Mouse (Mus musculus): ENCODE results near the gene Grk5. TPM values are rescaled to one million over a fixed set of nuclear protein-coding genes. Genes with fewer than 3 reads are reported as not detected.
"Not testable (repeated sequence)": the region's sequence is repeated elsewhere in the genome, so short reads cannot be mapped to it uniquely, and the experiment has no call there.

The Grk5 gene
- total RNA-seq (2021) = 10 to 100 TPM; 11.6 to 13.2 TPM
- long read RNA-seq, full-length matches to known transcripts = 2 of 5 reads
- long read RNA-seq, partial matches to known transcripts = 1 of 5 reads
- long read RNA-seq, other reads (novel, unspliced or antisense) = 2 of 5 reads

DNA sequence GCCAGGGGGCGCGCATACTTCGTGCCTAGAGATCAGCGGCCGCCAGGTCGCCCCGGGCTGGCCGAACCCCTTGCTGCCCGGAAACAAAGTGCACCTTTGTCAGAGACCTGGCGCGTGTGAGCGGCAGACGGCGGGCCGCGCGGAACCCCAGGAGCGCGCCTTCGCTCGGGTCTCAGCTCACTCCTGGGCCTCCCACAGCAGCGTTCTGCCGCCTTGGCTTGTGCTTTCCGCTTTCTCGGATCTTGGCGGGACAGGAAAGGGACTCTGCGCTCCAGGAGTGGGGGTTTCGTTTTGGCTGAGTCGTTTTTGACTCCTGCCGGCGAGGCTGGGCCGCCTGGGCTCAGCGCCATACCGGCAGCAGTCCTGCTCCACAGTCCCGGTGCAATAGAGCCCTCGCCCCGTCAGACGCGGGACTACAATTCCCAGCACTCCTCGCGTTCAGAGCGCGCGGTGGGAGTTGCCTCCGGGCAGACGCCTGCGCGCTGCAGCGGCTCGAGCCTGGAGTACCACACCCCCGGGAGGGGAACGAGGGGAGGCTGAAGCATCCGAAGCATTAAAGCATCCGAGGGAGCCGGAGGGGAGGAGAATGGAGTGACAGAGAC, at the start of gene Grk5:
Grk5 (plus strand) TSS at position 36 of the 602 bp plus-strand sequence.
- DNase-seq (ENCODE audit: low spot score in 2 of 2) = peak; percentile 92 to 96

DNA sequence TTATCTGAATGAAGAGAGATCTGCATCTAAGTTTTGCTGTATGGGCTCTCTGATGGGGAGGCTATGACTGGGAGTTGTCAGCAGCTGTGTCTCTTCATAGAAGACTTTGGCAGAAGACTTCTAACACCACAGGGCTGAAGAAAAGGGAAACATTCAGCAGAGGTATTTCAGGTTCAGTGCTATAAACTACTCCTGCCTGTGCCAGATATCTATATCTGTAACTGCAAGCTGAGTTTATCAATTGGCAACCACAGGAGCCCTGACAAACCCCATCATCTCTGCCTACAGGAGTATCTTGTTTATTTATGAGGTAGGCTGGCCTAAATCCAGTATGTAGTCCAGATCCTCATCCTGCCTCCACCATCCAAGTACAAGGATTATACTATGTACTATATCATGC, 46.2 kb upstream of the Grk5 start:
- DNase-seq (ENCODE audit: low spot score in 2 of 2) = no peak

DNA sequence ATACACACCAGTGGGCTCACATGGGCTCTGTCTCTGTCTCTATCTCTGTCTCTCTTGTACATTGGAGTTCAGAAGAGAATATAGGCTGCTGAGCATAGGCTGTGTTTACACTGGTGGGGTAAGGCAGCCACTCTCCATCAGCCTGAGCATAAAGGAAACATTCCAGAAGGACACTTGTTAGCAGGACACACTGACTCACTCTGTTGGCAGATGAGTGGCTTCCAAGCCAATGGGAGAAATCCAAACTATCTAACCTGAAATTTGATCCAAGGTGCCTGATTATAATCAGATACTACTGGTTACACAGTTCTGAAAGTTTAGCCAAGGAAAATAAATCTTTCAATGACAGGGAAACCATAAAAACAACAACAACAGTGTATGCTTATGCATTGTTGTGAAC, 43.8 kb upstream of the Grk5 start:
- DNase-seq (ENCODE audit: low spot score in 2 of 2) = no peak

DNA sequence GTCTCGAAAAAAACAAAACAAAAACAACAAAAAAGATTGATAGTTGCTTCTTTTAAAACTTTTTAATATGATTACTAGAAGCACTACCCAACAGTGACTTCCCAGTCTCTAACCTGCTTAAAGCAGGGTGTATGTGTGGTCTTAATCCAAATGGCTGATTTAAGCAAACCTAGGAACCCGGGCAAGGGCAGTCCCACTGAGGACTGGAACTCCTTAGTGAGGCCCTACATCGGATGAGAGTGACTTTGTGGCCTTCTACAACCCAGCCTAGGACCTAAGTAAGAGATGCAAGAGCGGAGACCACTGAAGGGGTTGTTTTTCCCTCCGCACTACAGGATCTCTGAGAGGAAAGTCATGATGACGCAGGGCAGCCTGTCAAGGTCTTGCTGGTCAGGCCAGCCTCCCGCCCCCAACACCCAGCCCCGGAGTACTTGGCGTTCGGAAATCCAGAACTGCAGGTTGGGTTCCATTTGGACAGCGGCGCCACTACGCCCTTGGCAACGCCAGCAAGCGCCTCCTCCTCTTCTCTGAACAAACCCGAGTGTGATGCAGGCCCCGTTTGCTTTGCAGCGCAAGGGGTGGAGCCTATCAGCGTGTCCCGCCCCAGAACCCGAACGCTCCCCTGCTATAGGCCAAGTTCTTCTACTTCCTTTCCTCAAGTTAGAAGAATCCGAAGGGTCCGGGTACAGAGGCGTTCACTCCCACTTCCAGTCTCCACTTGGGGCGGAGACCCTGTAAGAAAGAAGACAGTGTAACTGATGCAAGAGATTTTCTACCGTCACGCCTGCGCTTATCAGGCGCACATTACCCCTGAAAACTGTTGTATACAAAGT, 28.5 kb upstream of the Grk5 start, which contains the start of gene Sfxn4:
Sfxn4 (minus strand) TSS at position 612 of the 833 bp plus-strand sequence.
- peak; percentile 83 to 87 for DNase-seq (ENCODE audit: low spot score in 2 of 2)

DNA sequence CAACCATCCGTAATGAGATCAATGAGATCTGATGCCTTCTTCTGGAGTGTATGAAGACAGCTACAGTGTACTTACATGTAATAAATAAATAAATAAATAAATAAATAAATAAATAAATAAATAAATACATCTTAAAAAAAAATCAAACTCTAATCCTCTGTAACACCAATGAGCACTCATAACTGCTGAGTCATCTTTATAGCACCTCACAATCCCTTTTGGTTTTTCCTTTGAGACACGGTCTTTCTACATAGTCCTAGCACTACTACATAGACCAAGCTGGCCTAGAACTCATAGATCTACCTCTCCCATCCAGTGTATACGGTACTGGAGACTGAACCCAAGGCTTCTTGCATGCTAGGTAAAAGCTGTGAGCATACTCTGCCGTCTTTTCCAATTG, 23.4 kb upstream of the Grk5 start:
- DNase-seq (ENCODE audit: low spot score in 2 of 2) = not testable (repeated sequence)

DNA sequence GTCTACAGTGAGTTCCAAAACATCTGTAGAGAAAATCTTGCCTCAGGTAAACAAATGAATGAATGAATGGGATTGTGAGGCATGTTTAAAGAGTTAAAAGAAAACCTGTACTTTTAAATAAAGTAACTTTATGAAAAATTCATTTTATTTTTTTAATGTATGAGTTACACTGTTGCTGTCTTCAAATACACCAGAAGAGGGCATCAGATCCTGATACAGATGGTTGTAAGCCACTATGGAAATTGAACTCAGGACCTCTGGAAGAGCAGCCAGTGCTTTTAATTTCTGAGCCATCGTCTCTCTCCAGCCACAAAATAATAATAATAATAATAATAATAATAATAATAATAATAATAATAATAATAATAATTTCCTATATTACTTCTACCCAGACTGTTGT, 19.1 kb upstream of the Grk5 start:
- no peak for DNase-seq (ENCODE audit: low spot score in 2 of 2)

DNA sequence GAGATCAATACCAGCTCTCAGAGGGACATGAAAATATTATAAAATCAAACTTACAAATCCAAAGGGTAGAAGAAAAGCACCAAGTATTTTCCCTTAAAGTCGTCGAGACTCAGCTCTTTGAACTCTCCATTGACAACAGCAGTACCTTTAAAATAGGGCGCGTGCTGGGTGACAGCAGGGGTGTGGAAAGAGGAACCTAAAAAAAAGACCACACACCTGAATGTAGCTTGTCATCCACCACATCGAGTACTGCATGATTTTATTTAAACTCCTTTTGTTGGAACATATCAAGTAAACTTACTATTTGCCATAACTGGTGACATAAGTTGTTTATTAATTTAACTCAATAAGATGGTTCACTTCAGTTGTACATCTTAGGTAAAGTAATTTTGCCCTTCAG, 18.2 kb upstream of the Grk5 start:
- DNase-seq (ENCODE audit: low spot score in 2 of 2) = no peak

DNA sequence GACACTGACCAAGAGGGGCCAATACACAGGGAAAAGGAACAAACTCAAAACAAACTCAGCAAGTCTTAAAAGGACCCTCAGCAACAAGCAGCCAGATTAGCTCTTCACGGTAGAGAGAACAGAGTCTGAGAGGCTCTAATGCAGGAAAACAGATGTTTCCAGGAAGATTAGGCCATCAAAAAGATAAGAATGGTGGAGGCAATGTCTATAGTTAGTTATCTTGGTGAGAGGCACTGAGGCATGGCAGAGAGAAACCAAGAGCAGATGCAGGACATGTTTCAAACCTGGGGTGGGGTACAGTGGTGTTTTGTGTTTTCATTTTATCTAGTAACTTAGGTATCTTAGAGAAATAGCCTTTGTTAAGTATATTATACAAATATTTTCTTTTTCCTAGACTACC, 17.3 kb upstream of the Grk5 start:
- no peak for DNase-seq (ENCODE audit: low spot score in 2 of 2)

DNA sequence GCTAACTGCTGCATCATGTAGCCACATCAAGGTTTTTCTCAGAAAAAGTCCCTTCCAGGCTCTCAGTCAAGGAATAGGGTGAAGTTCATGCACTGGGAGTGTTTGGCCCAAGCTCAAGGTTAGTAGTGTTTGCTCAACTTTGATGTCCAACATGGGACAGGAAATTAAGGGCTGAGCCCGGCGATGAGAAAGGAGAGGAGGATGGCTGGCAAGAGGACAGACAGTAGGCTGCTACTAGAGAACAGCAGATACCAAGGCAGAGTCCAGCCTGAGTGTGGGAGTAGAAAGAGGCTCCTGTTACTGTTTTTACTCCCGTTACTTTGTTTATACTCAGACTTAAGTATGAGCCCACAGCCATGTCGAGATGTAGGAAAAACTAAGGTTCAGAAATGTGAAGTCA, 16.0 kb upstream of the Grk5 start:
- peak in 1 of 2 experiments; percentile 23 for DNase-seq (ENCODE audit: low spot score in 2 of 2)

DNA sequence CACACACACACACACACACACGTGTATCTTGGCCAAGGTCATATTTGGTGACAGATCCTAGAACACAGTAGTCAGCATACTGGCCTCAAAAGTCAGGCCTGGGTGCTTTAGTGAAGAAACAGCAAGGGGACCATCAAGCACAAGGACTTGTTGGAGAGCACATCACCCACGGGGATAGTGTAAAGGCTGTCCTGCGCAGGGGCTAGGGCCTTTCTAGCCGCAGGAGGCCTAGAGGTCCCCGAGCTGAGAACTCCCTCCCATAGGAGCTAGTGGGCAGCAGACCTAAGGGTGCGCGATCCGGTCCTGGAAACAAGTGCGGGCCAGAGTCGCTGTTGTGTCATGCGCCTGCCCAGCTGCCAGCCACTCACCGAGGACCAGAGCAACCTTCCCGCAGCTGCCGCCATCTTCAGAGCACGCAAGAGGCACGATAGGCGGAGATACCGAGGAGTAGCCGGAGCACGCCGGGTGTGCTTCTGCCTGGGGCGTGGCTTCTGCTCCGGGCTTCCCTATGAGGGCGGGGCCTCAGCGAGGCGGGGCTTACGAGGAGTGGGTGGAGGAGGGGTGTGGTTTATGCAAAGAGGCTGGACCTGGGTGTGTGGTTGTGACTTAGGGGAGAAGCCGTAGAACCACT, 15.4 kb upstream of the Grk5 start, which contains the start of gene Prdx3:
Prdx3 (minus strand) TSS at position 493 of the 631 bp plus-strand sequence.
- peak; percentile 91 to 94 for DNase-seq (ENCODE audit: low spot score in 2 of 2)

DNA sequence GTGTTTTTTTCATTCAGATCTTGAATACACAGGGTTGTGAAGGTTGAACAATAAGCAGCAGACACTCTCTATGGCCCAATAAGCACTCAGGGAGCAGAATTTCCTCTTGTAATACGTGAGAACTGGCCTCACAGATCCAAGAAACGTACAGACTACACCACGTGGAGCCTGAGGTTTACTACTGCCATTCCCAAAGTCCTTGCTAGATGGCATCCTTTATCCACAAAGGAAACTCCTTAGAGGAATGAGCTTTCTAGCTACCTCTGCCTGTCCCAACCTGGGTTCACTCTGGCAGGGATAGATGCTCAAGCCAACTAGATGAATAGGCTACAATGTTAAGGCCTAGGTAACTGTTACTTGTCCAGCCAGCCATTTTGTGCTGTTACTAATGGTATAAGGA, 6.4 kb upstream of the Grk5 start:
- peak; percentile 25 to 30 for DNase-seq (ENCODE audit: low spot score in 2 of 2)

DNA sequence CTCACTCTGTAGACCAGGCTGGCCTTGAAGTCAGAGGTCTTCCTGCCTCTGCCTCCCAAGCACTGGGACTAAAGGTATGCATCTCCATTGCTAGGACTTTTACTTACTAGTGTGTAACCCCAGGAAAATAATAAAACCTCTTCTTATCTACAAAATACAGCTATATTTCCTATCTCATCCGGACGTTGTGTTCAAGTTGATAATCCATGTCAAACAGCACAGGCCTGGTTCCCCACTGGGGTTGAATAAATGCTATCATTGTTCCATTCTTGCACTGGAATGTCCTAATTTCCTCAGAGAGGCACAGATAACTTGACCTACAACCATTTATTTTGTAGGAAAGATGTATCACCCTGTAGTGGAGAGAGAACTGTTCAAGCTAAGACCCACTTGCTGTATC, 1.9 kb upstream of the Grk5 start:
- no peak for DNase-seq (ENCODE audit: low spot score in 2 of 2)

DNA sequence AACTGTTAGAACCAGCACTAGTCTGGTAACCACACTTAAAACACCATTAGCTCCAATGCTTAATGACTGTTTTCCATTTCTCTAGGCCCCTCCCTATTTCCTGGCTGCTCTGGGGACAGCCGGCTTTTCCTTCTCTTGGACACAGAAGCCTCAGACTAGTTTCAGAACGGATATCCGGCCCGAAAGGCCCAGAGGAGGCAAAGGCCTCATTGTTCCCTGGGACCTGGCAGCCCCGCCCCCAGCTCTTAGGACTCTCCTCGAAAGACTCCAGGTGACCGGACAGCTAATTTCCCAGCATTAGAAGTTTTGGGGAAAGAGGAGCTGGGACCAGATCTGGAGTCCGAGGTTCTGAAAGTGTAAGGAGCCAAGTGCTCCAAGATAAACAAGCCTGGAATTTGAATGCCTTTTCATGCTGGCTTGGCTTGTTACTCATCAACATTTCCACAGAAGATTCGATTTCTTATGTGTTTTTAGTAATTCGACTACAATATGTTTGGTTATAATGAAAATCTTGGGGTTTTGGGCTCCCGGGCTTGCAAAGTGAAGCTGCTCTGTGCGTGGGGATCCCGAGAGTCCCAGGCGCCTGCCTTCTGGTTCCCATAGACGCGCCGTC, 342 bp upstream of the Grk5 start:
- peak; percentile 36 to 48 for DNase-seq (ENCODE audit: low spot score in 2 of 2)

DNA sequence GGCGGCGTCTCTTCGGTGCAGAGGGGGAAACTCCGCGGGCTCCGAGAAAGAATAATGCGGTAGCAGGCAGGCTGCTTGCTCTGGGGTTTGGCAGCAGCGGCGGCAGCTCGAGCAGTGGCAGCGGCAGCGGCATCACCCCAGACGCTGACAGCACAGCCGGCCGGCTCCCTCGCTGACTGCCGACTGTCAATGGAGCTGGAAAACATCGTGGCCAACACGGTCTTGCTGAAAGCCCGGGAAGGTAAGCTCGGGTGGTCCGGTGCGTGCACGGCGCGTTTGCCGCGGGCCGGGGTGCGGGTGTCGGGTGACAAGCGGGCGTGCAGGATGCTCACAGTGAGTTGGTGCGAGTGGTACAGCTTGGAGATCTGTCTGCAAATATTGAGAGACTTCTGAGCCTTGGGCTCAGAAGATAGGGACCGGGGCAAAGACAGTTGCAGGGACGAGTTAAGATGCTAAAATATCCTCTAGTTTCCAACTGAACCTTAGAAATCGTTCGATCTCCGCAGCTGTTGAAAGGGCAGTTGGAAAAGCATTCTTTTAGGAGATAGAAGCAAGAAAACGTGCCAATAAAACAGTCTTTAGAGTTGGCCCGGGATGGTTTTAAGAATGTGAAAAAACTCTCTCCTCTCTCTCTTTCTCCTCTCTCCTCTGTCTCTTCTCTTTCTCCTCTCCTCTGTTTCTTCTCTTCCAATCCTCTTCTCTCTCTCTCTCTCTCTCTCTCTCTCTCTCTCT, 1.0 kb downstream of the Grk5 start:
- peak; percentile 69 to 71 for DNase-seq (ENCODE audit: low spot score in 2 of 2)

DNA sequence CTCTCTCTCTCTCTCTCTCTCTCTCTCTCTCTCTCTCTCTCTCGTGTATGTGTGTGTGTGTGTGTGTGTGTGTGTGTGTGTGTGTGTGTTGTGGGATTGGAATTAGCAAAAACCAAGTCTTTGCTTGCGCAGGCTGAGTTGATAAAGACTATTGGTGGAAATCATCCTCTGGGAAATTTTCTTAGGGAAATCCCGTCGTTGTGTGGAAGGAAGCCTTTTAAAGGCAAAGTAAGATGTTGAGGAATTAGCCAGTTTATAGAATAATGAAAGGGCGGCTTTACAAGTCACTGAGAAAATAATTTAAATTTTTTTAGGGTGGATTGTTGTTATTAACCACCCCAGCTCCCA, 1.5 kb downstream of the Grk5 start:
- DNase-seq (ENCODE audit: low spot score in 2 of 2) = no peak

DNA sequence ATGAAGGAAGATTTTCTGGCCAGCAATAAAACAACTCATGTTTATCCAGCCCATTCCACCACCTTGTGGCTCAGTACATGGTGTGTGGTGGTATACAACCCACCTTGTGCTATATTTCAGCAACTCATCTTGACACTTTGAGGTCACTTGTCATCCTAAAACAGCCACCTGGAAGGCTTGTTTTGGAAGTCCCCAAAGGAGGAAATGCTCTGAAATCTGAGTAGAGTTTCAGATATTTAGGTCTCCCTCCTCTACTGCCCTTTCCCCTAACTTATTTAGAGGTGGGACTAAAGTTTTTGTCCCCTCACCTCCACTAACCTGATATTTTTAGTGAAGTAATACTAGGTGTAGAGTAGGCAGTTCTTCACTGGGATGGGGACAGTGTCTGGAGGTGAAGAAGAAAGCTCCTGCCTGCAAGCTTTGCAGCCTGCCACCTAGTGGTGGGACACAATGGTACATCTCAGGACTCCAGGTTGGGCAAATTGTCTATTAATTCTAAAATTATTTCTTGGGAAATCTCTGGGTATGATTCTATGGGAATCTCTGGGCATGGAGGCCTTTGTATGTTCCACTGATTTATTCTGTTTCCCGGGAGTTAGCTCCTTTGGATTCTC, 2.5 kb downstream of the Grk5 start:
- DNase-seq (ENCODE audit: low spot score in 2 of 2) = peak; percentile 53 to 68

DNA sequence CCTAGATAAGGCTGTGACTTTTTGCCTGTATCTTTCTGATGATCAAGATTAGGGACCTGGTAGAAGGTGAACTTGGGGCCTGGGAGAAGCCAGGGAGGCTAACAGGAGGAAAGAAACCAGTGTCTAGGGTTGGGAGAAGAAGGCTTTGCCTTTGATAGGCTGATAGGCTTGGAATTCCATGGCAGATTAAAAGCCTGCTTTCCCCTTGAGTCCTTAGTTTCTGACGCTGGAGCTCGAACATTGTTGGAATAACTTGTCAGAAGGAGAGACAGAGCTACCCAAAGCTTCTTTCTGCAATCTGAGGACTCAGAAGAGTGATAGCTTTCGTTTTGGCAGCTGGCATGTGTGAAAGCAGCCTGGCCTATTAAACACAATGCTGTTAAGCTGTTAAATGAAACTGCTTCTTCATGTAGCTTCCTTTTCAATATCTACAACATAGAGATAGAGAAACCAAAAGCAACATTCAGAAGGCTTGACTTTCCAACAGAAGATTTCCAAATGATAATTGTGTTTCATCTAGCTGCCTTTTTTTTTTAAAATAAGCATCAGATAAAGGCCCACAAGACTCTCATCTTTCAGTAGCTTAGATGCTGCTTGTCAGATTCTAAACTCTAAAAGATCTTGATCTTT, 5.8 kb downstream of the Grk5 start:
- no peak for DNase-seq (ENCODE audit: low spot score in 2 of 2)

DNA sequence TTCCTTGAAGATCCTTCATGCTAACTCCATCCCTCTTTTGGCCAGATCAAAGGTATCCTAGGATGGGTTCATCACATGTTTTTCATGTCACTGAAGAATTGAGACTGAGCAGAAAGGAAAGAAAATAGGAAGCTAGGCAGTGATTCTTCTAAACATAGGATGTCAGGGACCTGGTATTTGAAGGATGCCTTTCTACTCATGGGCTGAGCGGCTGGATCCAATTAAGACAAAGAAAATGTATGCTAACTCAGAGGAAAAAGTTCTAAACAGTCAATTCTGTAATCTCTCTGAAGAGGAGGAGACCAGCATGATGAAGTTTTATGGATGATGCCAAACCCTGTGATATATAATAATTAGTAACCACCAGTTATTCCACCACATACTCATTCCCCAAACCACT, 13.6 kb downstream of the Grk5 start:
- DNase-seq (ENCODE audit: low spot score in 2 of 2) = no peak

DNA sequence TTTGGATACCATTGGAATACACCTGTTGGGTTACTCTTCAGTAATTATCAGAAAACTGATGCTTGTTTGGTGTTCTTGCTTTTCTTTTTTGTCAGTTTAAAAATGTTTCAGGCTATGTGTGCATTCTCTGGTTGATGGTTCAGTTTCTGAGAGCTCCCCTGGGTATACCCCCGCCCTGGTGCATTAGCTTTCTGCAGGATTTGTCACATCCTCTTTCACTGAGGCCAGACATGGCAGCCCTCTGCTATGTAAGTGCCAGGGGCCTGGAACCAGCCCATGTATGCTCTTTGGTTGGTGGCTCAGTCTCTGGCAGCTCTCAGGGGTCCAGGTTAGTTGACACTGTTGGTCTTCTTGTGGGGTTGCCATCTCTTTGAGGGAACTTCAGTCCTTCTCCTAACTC, 14.4 kb downstream of the Grk5 start:
- no peak for DNase-seq (ENCODE audit: low spot score in 2 of 2)

DNA sequence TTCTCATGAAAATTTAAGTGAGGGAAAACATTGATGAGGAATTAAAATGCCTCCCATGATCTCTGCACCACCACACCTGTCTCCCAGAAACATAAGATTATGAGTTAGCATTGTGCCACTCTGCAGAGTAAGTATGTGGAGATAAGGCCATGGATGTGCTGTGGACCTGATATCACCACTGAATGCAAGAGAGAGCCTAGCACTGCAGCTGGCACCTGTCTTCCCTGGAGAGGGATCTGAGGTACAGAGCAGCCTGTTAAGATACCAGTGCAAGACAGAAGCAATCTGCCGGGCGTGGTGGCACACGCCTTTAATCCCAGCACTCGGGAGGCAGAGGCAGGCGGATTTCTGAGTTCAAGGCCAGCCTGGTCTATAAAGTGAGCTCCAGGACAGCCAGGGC, 15.9 kb downstream of the Grk5 start:
- no peak for DNase-seq (ENCODE audit: low spot score in 2 of 2)

All from layer of hippocampus, postnatal 10 days (tissue).